Mouse (Mus musculus) liver, embryonic 12.5 days (tissue): ENCODE measurements around the gene Nbeal2. TPM values are rescaled to one million over a fixed set of nuclear protein-coding genes. Genes with fewer than 3 reads are reported as not detected.

ENCODE experiments used
- ATAC-seq: fragments of 200-750 bp; cut with Nextera tagmentation; 2 replicates; pipeline ENCODE4 v1.8.0; 2017; ENCODE audit warnings: moderate number of reproducible peaks, mild to moderate bottlenecking, moderate library complexity
- H3K27ac ChIP-seq: fragments of 300-500 bp; sonication (generic); 2 replicates; pipeline ENCODE4 v1.5.1; 2016; ENCODE audit warnings: mild to moderate bottlenecking
- H3K27me3 ChIP-seq: fragments of 300-500 bp; sonication (generic); replicated peaks from 2 replicates; pipeline ENCODE4 v1.6.1; 2016; ENCODE audit warnings: mild to moderate bottlenecking, moderate library complexity
- H3K36me3 ChIP-seq: fragments of 300-500 bp; sonication (generic); 2 replicates; pipeline ENCODE4 v1.6.1; 2016; ENCODE audit warnings: mild to moderate bottlenecking, moderate library complexity
- H3K4me1 ChIP-seq: fragments of 300-500 bp; sonication (generic); 2 replicates; pipeline ENCODE4 v1.6.1; 2016
- H3K4me2 ChIP-seq: fragments of 300-500 bp; sonication (generic); 2 replicates; pipeline ENCODE4 v1.6.1; 2016; ENCODE audit warnings: mild to moderate bottlenecking, moderate library complexity
- H3K4me3 ChIP-seq: fragments of 300-500 bp; sonication (generic); 2 replicates; pipeline ENCODE4 v1.5.1; 2016; ENCODE audit warnings: mild to moderate bottlenecking, moderate library complexity
- H3K9ac ChIP-seq: fragments of 300-500 bp; sonication (generic); 2 replicates; pipeline ENCODE4 v1.6.1; 2016; ENCODE audit warnings: mild to moderate bottlenecking, moderate library complexity
- H3K9me3 ChIP-seq: fragments of 300-500 bp; sonication (generic); replicated peaks from 2 replicates; pipeline ENCODE4 v1.6.1; 2016; ENCODE audit warnings: mild to moderate bottlenecking, moderate library complexity
- WGBS: fragments of 180-500 bp; shearing (Covaris S2); methylation state at CpG from one replicate; pipeline ENCODE4 v1.1.7; 2016; ENCODE audit not compliant: insufficient replicate concordance; 5-methylcytosine and 5-hydroxymethylcytosine counted together
- polyA plus RNA-seq: library from polyadenylated mRNA; unstranded; fragments of >200 nt; fragmentation: Nextera tagmentation; extraction: Ambion mirVana; gene quantifications from 2 replicates; pipeline ENCODE4 v1.2.1, GENCODE M21; 2016

Nbeal2 gene
- 4.7 and 4.9 TPM in 2 replicates for polyA plus RNA-seq

- Histone ChIP-seq H3K4me3 (peak within 1 kb of the TSS; percentile 74), H3K9me3 (no peaks in the 10 kb centered on the region), H3K27me3 (peaks cover 34% of the 10 kb centered on the region), H3K4me1 (peaks cover 60% of the 10 kb centered on the region), H3K27ac (peak within 1 kb of the TSS; percentile 78), H3K36me3 (peaks cover 4% of the 10 kb centered on the region; the same call in 1 of the 2 replicates), H3K4me2 (peak within 1 kb of the TSS; percentile 99), H3K9ac (peak within 1 kb of the TSS; percentile 80)
- under 1% methylated on average over 70 of the region's 75 CpGs for WGBS
- ATAC-seq, result peak; percentile 87
These were observed at the start of gene Nbeal2 for GRCm38 (mm10) chr9:110653655-110654461. Gene Nbeal2 (minus strand): TSS chr9:110654161.

- peaks cover 38% of the 10 kb centered on the region for H3K36me3 ChIP-seq
- H3K27me3 ChIP-seq, result no peaks in the 10 kb centered on the region
- WGBS, result 51% methylated on average over 1 of the region's 1 CpGs
- H3K4me2 ChIP-seq, result no peak overlapping the region
- no peak overlapping the region for H3K4me3 ChIP-seq
- ATAC-seq, result no peak
- peaks cover 58% of the 10 kb centered on the region for H3K4me1 ChIP-seq
- no peak overlapping the region for H3K9ac ChIP-seq
- no peak overlapping the region for H3K27ac ChIP-seq
- no peaks in the 10 kb centered on the region for H3K9me3 ChIP-seq
These were observed 48.9 kb upstream of the Nbeal2 start for GRCm38 (mm10) chr9:110702848-110703247.

GRCm38 (mm10) chr9:110701114-110702032, 47.4 kb upstream of the Nbeal2 start:
- Histone ChIP-seq H3K36me3 (peaks cover 40% of the 10 kb centered on the region), H3K4me2 (no peak overlapping the region), H3K27ac (no peak overlapping the region), H3K4me1 (peaks cover 58% of the 10 kb centered on the region), H3K4me3 (no peak overlapping the region), H3K27me3 (no peaks in the 10 kb centered on the region), H3K9me3 (no peaks in the 10 kb centered on the region), H3K9ac (no peak overlapping the region)
- WGBS, result 77% methylated on average over 11 of the region's 12 CpGs
- ATAC-seq, result no peak

- H3K4me2 ChIP-seq, result peak overlapping the region; percentile 2; the same call in 1 of the 2 replicates
- H3K9me3 ChIP-seq, result no peaks in the 10 kb centered on the region
- WGBS, result 53% methylated on average over 3 of the region's 3 CpGs
- H3K36me3 ChIP-seq, result peaks cover 50% of the 10 kb centered on the region
- no peaks in the 10 kb centered on the region for H3K27me3 ChIP-seq
- H3K27ac ChIP-seq, result peak overlapping the region; percentile 18; the same call in 1 of the 2 replicates
- no peak overlapping the region for H3K4me3 ChIP-seq
- no peak overlapping the region for H3K9ac ChIP-seq
- peak; percentile 95 for ATAC-seq
- H3K4me1 ChIP-seq, result peaks cover 56% of the 10 kb centered on the region
These were observed 45.6 kb upstream of the Nbeal2 start for GRCm38 (mm10) chr9:110699574-110699973.

- Histone ChIP-seq H3K9me3 (no peaks in the 10 kb centered on the region), H3K4me1 (peaks cover 37% of the 10 kb centered on the region), H3K9ac (no peak overlapping the region), H3K4me2 (no peak overlapping the region), H3K27ac (no peak overlapping the region), H3K36me3 (peaks cover 62% of the 10 kb centered on the region), H3K4me3 (no peak overlapping the region), H3K27me3 (no peaks in the 10 kb centered on the region)
- ATAC-seq, result no peak
- WGBS, result 75% methylated on average over 3 of the region's 3 CpGs
These were observed 43.5 kb upstream of the Nbeal2 start for GRCm38 (mm10) chr9:110697465-110697864.

GRCm38 (mm10) chr9:110696427-110696826, 42.5 kb upstream of the Nbeal2 start:
- Histone ChIP-seq H3K9me3 (no peaks in the 10 kb centered on the region), H3K9ac (no peak overlapping the region), H3K36me3 (peaks cover 58% of the 10 kb centered on the region), H3K4me3 (no peak overlapping the region), H3K4me1 (peaks cover 30% of the 10 kb centered on the region), H3K27ac (no peak overlapping the region), H3K4me2 (no peak overlapping the region), H3K27me3 (no peaks in the 10 kb centered on the region)
- WGBS, result 80% methylated on average over 5 of the region's 5 CpGs
- no peak for ATAC-seq

- Histone ChIP-seq H3K9me3 (no peaks in the 10 kb centered on the region), H3K27ac (no peak overlapping the region), H3K4me2 (no peak overlapping the region), H3K4me1 (peaks cover 18% of the 10 kb centered on the region), H3K9ac (no peak overlapping the region), H3K27me3 (no peaks in the 10 kb centered on the region), H3K36me3 (peaks cover 47% of the 10 kb centered on the region), H3K4me3 (no peak overlapping the region)
- no peak for ATAC-seq
- WGBS, result 75% methylated on average over 4 of the region's 4 CpGs
These were observed 41.3 kb upstream of the Nbeal2 start for GRCm38 (mm10) chr9:110695165-110695755.

GRCm38 (mm10) chr9:110689261-110689779, 35.4 kb upstream of the Nbeal2 start:
- peak overlapping the region; percentile 27 for H3K4me2 ChIP-seq
- no peak overlapping the region for H3K4me3 ChIP-seq
- no peaks in the 10 kb centered on the region for H3K27me3 ChIP-seq
- H3K27ac ChIP-seq, result no peak overlapping the region
- no peak overlapping the region for H3K9ac ChIP-seq
- H3K4me1 ChIP-seq, result peaks cover 40% of the 10 kb centered on the region
- no peak for ATAC-seq
- peaks cover 17% of the 10 kb centered on the region for H3K36me3 ChIP-seq
- 83% methylated on average over 8 of the region's 8 CpGs for WGBS
- no peaks in the 10 kb centered on the region for H3K9me3 ChIP-seq

- no peak for ATAC-seq
- no peak overlapping the region for H3K9ac ChIP-seq
- H3K4me3 ChIP-seq, result no peak overlapping the region
- H3K36me3 ChIP-seq, result peaks cover 2% of the 10 kb centered on the region
- peaks cover 53% of the 10 kb centered on the region for H3K4me1 ChIP-seq
- no peaks in the 10 kb centered on the region for H3K9me3 ChIP-seq
- no peak overlapping the region for H3K27ac ChIP-seq
- no peak overlapping the region for H3K4me2 ChIP-seq
- no peaks in the 10 kb centered on the region for H3K27me3 ChIP-seq
- 73% methylated on average over 2 of the region's 2 CpGs for WGBS
These were observed 33.9 kb upstream of the Nbeal2 start for GRCm38 (mm10) chr9:110687846-110688245.

GRCm38 (mm10) chr9:110687061-110687460, 33.1 kb upstream of the Nbeal2 start:
- peaks cover 60% of the 10 kb centered on the region for H3K4me1 ChIP-seq
- no peak overlapping the region for H3K9ac ChIP-seq
- no peaks in the 10 kb centered on the region for H3K36me3 ChIP-seq
- no peaks in the 10 kb centered on the region for H3K27me3 ChIP-seq
- no peak overlapping the region for H3K4me3 ChIP-seq
- H3K4me2 ChIP-seq, result no peak overlapping the region
- no peaks in the 10 kb centered on the region for H3K9me3 ChIP-seq
- no peak for ATAC-seq
- WGBS, result 81% methylated on average over 5 of the region's 5 CpGs
- H3K27ac ChIP-seq, result no peak overlapping the region

GRCm38 (mm10) chr9:110686472-110686871, 32.5 kb upstream of the Nbeal2 start:
- ATAC-seq, result no peak
- peaks cover 66% of the 10 kb centered on the region for H3K4me1 ChIP-seq
- no peak overlapping the region for H3K4me2 ChIP-seq
- H3K27ac ChIP-seq, result no peak overlapping the region
- no peak overlapping the region for H3K4me3 ChIP-seq
- H3K9me3 ChIP-seq, result no peaks in the 10 kb centered on the region
- H3K36me3 ChIP-seq, result no peaks in the 10 kb centered on the region
- no peaks in the 10 kb centered on the region for H3K27me3 ChIP-seq
- WGBS, result 61% methylated on average over 3 of the region's 3 CpGs
- H3K9ac ChIP-seq, result no peak overlapping the region
